Mouse (Mus musculus): ENCODE data around the gene Atxn2. TPM values are rescaled to one million over a fixed set of nuclear protein-coding genes. Genes with fewer than 3 reads are reported as not detected.
"Not testable (repeated sequence)": the region's sequence is repeated elsewhere in the genome, so short reads cannot be mapped to it uniquely, and the experiment has no call there.

Atxn2 gene
- polyA plus RNA-seq, 2 experiments = 19.3 to 24.1 TPM

GRCm38 (mm10) chr5:121740516-121740915 lies 29.4 kb downstream of the Atxn2 start:
- WGBS (ENCODE audit: insufficient replicate concordance) = 66% methylated on average over 1 of the region's 1 CpGs
- Histone ChIP-seq H3K27ac (no peak overlapping the region), H3K4me2 (ENCODE audit: low read depth) (no peak overlapping the region), H3K9ac (replicated peaks) (no peak overlapping the region), H3K4me1 (replicated peaks; ENCODE audit: control insufficient read depth in 2 of 2, insufficient read depth in 2 of 2, low read length in 1 of 2) (peaks cover 0 to 5% of the 10 kb centered on the region in 2 experiments; a peak in 2 of 4 replicates), H3K4me3 (ENCODE audit: insufficient read depth in 1 of 2, low read depth in 2 of 2, low read length in 2 of 2) (no peak overlapping the region), H3K27me3 (ENCODE audit: control insufficient read depth, insufficient read depth, low read length) (no peaks in the 10 kb centered on the region), H3K36me3 (replicated peaks; ENCODE audit: control insufficient read depth, insufficient read depth, low read depth) (no peaks in the 10 kb centered on the region), H3K9me3 (ENCODE audit: control insufficient read depth, low read length) (no peaks in the 10 kb centered on the region)
- DNase-seq (ENCODE audit: low read depth in 3 of 3, low spot score in 3 of 3) = no peak
- no peak for ATAC-seq (ENCODE audit: insufficient read depth)
- TF ChIP-seq CTCF (IDR thresholded peaks at IDR 0.05; ENCODE audit: low read depth) (no peak), EP300 (IDR thresholded peaks at IDR 0.05; ENCODE audit: low read depth) (no peak)

GRCm38 (mm10) chr5:121742915-121743314 lies 31.8 kb downstream of the Atxn2 start:
- no peak for TF ChIP-seq CTCF (IDR thresholded peaks at IDR 0.05; ENCODE audit: low read depth)
- no peak for TF ChIP-seq EP300 (IDR thresholded peaks at IDR 0.05; ENCODE audit: low read depth)
- no peaks in the 10 kb centered on the region for H3K36me3 ChIP-seq (replicated peaks; ENCODE audit: control insufficient read depth, insufficient read depth, low read depth)
- H3K4me3 ChIP-seq (ENCODE audit: insufficient read depth in 1 of 2, low read depth in 2 of 2, low read length in 2 of 2) = no peak overlapping the region
- no peak overlapping the region for H3K9ac ChIP-seq (replicated peaks)
- no peaks in the 10 kb centered on the region for H3K27me3 ChIP-seq (ENCODE audit: control insufficient read depth, insufficient read depth, low read length)
- H3K9me3 ChIP-seq (ENCODE audit: control insufficient read depth, low read length) = no peaks in the 10 kb centered on the region
- no peak for ATAC-seq (ENCODE audit: insufficient read depth)
- no peak overlapping the region for H3K27ac ChIP-seq
- 75% methylated on average over 2 of the region's 2 CpGs for WGBS (ENCODE audit: insufficient replicate concordance)
- H3K4me1 ChIP-seq (replicated peaks; ENCODE audit: control insufficient read depth in 2 of 2, insufficient read depth in 2 of 2, low read length in 1 of 2) = peaks cover 3 to 10% of the 10 kb centered on the region in 2 experiments
- no peak overlapping the region for H3K4me2 ChIP-seq (ENCODE audit: low read depth)
- no peak for DNase-seq (ENCODE audit: low read depth in 3 of 3, low spot score in 3 of 3)

DNA sequence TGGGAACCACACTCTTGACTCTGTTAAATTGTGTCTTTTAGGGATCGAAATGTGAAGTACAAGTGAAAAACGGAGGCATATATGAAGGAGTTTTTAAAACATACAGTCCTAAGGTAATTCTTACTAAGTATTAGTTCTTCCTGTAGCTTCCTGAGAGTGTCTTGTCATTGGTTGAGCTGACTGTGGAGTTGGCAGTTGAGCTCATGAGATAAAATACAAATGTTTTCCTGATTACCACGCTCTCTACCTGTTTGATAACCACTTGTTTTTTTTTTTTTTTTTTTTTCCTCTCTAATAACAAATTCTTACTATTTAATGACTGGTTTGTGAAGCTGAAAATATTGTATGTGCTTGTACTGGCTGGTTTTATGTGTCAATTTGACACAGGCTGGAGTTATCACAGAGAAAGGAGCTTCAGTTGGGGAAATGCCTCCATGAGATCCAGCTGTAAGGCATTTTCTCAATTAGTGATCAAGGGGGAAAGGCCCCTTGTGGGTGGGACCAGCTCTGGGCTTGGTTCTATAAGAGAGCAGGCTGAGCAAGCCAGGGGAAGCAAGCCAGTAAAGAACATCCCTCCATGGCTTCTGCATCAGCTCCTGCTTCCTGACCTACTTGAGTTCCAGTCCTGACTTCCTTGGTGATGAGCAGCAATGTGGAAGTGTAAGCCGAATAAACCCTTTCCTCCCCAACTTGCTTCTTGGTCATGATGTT lies 36.9 kb downstream of the Atxn2 start:
- DNase-seq (ENCODE audit: low read depth in 3 of 3, low spot score in 3 of 3); H3K9ac ChIP-seq (replicated peaks); H3K4me3 ChIP-seq (ENCODE audit: insufficient read depth in 1 of 2, low read depth in 2 of 2, low read length in 2 of 2); H3K36me3 ChIP-seq (replicated peaks; ENCODE audit: control insufficient read depth, insufficient read depth, low read depth); H3K9me3 ChIP-seq (ENCODE audit: control insufficient read depth, low read length); H3K27me3 ChIP-seq (ENCODE audit: control insufficient read depth, insufficient read depth, low read length): not testable (repeated sequence)
- Histone ChIP-seq H3K4me1 (replicated peaks; ENCODE audit: control insufficient read depth in 2 of 2, insufficient read depth in 2 of 2, low read length in 1 of 2) (peaks cover 9 to 14% of the 10 kb centered on the region in 2 experiments), H3K4me2 (ENCODE audit: low read depth) (peak overlapping the region; percentile 20; the same call in 1 of the 2 replicates), H3K27ac (peak overlapping the region; percentile 26)
- WGBS (ENCODE audit: insufficient replicate concordance) = 57% methylated on average over 4 of the region's 4 CpGs
- peak; percentile 68; the same call in 1 of the 2 replicates for ATAC-seq (ENCODE audit: insufficient read depth)
- TF ChIP-seq EP300 (IDR thresholded peaks at IDR 0.05; ENCODE audit: low read depth) = peak; percentile 64

GRCm38 (mm10) chr5:121749633-121750032 lies 38.5 kb downstream of the Atxn2 start:
- DNase-seq (ENCODE audit: low read depth in 3 of 3, low spot score in 3 of 3) = peak in 1 of 3 experiments; percentile 20
- Histone ChIP-seq H3K9ac (replicated peaks) (no peak overlapping the region), H3K9me3 (ENCODE audit: control insufficient read depth, low read length) (no peaks in the 10 kb centered on the region), H3K27me3 (ENCODE audit: control insufficient read depth, insufficient read depth, low read length) (no peaks in the 10 kb centered on the region), H3K4me3 (ENCODE audit: insufficient read depth in 1 of 2, low read depth in 2 of 2, low read length in 2 of 2) (no peak overlapping the region), H3K4me1 (replicated peaks; ENCODE audit: control insufficient read depth in 2 of 2, insufficient read depth in 2 of 2, low read length in 1 of 2) (peaks cover 9 to 14% of the 10 kb centered on the region in 2 experiments), H3K4me2 (ENCODE audit: low read depth) (0 out of 2 replicates have a peak overlapping the region, but pooled peaks have one; percentile 4), H3K27ac (no peak overlapping the region), H3K36me3 (replicated peaks; ENCODE audit: control insufficient read depth, insufficient read depth, low read depth) (peaks cover 8% of the 10 kb centered on the region)
- WGBS (ENCODE audit: insufficient replicate concordance) = 23% methylated on average over 2 of the region's 2 CpGs
- no peak for TF ChIP-seq CTCF (IDR thresholded peaks at IDR 0.05; ENCODE audit: low read depth)
- TF ChIP-seq EP300 (IDR thresholded peaks at IDR 0.05; ENCODE audit: low read depth) = no peak
- ATAC-seq (ENCODE audit: insufficient read depth) = peak; percentile 64; the same call in 1 of the 2 replicates

DNA sequence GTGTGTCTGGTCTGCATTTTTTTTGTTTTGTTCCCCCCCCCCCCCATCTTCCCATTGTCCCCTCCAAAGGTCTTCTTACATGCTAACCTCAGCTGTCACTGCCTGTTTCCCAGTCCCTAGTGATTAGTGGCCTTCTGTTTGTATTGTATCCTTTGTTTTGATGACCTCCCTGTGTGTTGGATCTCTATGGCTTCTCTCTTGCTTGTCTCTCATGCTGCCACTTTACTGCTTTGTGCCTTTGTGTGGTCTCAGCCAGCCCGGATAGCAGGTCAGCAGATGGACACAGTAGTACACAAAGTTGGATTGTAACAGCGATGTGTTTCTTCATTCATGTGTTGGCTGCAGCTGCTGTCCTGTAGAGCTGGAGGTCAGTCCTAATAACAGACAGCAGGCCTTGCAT lies 46.8 kb downstream of the Atxn2 start:
- no peak overlapping the region for H3K9ac ChIP-seq (replicated peaks)
- ATAC-seq (ENCODE audit: insufficient read depth) = no peak
- H3K4me1 ChIP-seq (replicated peaks; ENCODE audit: control insufficient read depth in 2 of 2, insufficient read depth in 2 of 2, low read length in 1 of 2) = no peaks in the 10 kb centered on the region
- H3K27ac ChIP-seq = no peak overlapping the region
- no peak overlapping the region for H3K4me3 ChIP-seq (ENCODE audit: insufficient read depth in 1 of 2, low read depth in 2 of 2, low read length in 2 of 2)
- H3K9me3 ChIP-seq (ENCODE audit: control insufficient read depth, low read length) = no peaks in the 10 kb centered on the region
- TF ChIP-seq EP300 (IDR thresholded peaks at IDR 0.05; ENCODE audit: low read depth) (no peak), CTCF (IDR thresholded peaks at IDR 0.05; ENCODE audit: low read depth) (no peak)
- no peak for DNase-seq (ENCODE audit: low read depth in 3 of 3, low spot score in 3 of 3)
- H3K4me2 ChIP-seq (ENCODE audit: low read depth) = no peak overlapping the region
- 76% methylated on average over 2 of the region's 2 CpGs for WGBS (ENCODE audit: insufficient replicate concordance)
- no peaks in the 10 kb centered on the region for H3K27me3 ChIP-seq (ENCODE audit: control insufficient read depth, insufficient read depth, low read length)
- no peaks in the 10 kb centered on the region; the same call in none of the 2 replicates for H3K36me3 ChIP-seq (replicated peaks; ENCODE audit: control insufficient read depth, insufficient read depth, low read depth)
